Mouse (Mus musculus): ENCODE measurements at regions not wholly inside any gene's neighbourhood (a gene's known extent, or its start where the extent isn't known, plus 50 kb on each side); places are given as distances from the start of the nearest gene placed in this dataset.

- in situ Hi-C loops (cut with MboI, MseI): loop anchor here (5.0 kb wide), 1 partner anchor 433 kb away; no protein-coding TSS in a partner anchor
These were observed 75.9 kb downstream of the Klhl25 start for GRCm38 (mm10) chr7:75923951-75924467.

GRCm38 (mm10) chr7:75927537-75927936 lies 79.4 kb downstream of the Klhl25 start:
- in situ Hi-C loops (cut with MboI, MseI): no loop called here

GRCm38 (mm10) chr7:75943844-75944243 lies 95.7 kb downstream of the Klhl25 start:
- in situ Hi-C loops (cut with MboI, MseI): loop anchor here (5.0 kb wide), 1 partner anchor 58 kb away; no protein-coding TSS in a partner anchor

GRCm38 (mm10) chr7:75955671-75956070 lies 107.6 kb downstream of the Klhl25 start:
- in situ Hi-C loops (cut with MboI, MseI): no loop called here

GRCm38 (mm10) chr7:75957366-75957765 lies 109.3 kb downstream of the Klhl25 start:
- in situ Hi-C loops (cut with MboI, MseI): no loop called here

GRCm38 (mm10) chr7:75959903-75960620 lies 112.0 kb downstream of the Klhl25 start:
- in situ Hi-C loops (cut with MboI, MseI): no loop called here

GRCm38 (mm10) chr7:75968177-75968576 lies 120.1 kb downstream of the Klhl25 start:
- in situ Hi-C loops (cut with MboI, MseI): loop anchor here (5.0 kb wide), 1 partner anchor 34 kb away; no protein-coding TSS in a partner anchor

- in situ Hi-C loops (cut with MboI, MseI): no loop called here
These were observed 122.8 kb downstream of the Klhl25 start for GRCm38 (mm10) chr7:75970914-75971313.

GRCm38 (mm10) chr7:75971706-75972105 lies 123.6 kb downstream of the Klhl25 start:
- in situ Hi-C loops (cut with MboI, MseI): no loop called here

GRCm38 (mm10) chr7:75981560-75981959 lies 133.4 kb downstream of the Klhl25 start:
- in situ Hi-C loops (cut with MboI, MseI): no loop called here

GRCm38 (mm10) chr7:75983029-75983808 lies 135.1 kb downstream of the Klhl25 start:
- in situ Hi-C loops (cut with MboI, MseI): no loop called here

GRCm38 (mm10) chr7:75983809-75984171 lies 135.7 kb downstream of the Klhl25 start:
- in situ Hi-C loops (cut with MboI, MseI): no loop called here

- in situ Hi-C loops (cut with MboI, MseI): no loop called here
These were observed 150.7 kb downstream of the Klhl25 start for GRCm38 (mm10) chr7:75998853-75999252.

GRCm38 (mm10) chr7:75999324-75999907 lies 151.3 kb downstream of the Klhl25 start:
- in situ Hi-C loops (cut with MboI, MseI): no loop called here

- in situ Hi-C loops (cut with MboI, MseI): loop anchor here (5.0 kb wide), 2 partner anchors 34 to 59 kb away; no protein-coding TSS in a partner anchor
These were observed 152.9 kb downstream of the Klhl25 start for GRCm38 (mm10) chr7:76001012-76001411.

GRCm38 (mm10) chr7:76008226-76008625 lies 160.1 kb downstream of the Klhl25 start:
- in situ Hi-C loops (cut with MboI, MseI): no loop called here

GRCm38 (mm10) chr7:76047743-76048142 lies 181.9 kb upstream of the Agbl1 start:
- in situ Hi-C loops (cut with MboI, MseI): no loop called here

GRCm38 (mm10) chr7:76049342-76049741 lies 180.3 kb upstream of the Agbl1 start:
- in situ Hi-C loops (cut with MboI, MseI): no loop called here

- in situ Hi-C loops (cut with MboI, MseI): no loop called here
These were observed 175.8 kb upstream of the Agbl1 start for GRCm38 (mm10) chr7:76053843-76054242.

- in situ Hi-C loops (cut with MboI, MseI): no loop called here
These were observed 130.5 kb upstream of the Agbl1 start for GRCm38 (mm10) chr7:76099149-76099548.

GRCm38 (mm10) chr7:76121242-76121844 lies 108.3 kb upstream of the Agbl1 start:
- in situ Hi-C loops (cut with MboI, MseI): no loop called here

- in situ Hi-C loops (cut with MboI, MseI): no loop called here
These were observed 102.0 kb upstream of the Agbl1 start for GRCm38 (mm10) chr7:76127641-76128111.
